Mouse (Mus musculus) layer of hippocampus, postnatal 10 days (tissue): ENCODE data around the gene Kirrel3. TPM values are rescaled to one million over a fixed set of nuclear protein-coding genes. Genes with fewer than 3 reads are reported as not detected.

Source experiments
- DNase-seq, 2 experiments: peaks; one replicate each; pipeline ENCODE4 v3.0.0; 2021; ENCODE audit warnings: low spot score in 2 of 2
- total RNA-seq, 2 experiments: library from RNA; stranded (reverse); gene quantifications; 2 replicates each; pipeline ENCODE4 v1.2.3; 2021

The Kirrel3 gene
- total RNA-seq, 2 experiments from 2014 or later: 46.5 to 47.1 TPM

DNA sequence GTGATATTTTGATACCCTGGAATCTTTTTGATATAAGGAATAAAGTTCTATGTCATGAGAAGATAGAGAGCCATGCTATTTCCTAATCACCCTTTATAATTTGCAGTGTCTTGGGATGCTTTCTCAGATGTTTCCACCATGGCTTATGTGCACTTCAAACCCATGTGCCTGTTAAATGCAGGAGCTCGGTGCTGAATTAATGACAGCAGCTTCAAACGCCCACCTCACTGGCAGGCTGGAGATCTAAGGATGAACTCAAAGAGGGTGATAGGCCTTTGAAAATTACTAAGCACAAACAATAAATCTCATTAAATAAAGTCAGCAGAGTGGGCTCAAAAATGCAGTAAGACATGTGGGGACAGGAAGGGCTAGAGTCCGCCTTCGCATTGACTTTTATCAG, 108.2 kb downstream of the Kirrel3 start:
- no peak for DNase-seq

DNA sequence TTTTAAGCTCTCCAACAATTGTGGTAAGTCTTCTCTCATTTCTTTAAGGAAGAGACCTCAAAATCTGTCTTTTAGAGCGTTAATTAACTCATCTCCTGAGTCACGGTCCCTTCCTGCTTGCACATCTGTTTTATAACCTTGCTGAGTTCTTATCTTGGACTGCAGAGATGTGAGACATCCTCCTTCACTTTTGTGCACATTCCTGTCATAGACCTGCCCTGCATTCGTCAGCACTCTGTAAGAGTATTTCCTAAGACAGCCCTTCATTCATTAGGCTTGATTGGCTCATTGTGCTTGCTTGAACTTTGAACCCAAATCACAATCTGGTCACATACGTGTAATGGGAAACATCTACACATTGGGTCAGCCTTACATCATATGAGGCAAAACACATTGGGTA, 114.6 kb downstream of the Kirrel3 start:
- DNase-seq: no peak

DNA sequence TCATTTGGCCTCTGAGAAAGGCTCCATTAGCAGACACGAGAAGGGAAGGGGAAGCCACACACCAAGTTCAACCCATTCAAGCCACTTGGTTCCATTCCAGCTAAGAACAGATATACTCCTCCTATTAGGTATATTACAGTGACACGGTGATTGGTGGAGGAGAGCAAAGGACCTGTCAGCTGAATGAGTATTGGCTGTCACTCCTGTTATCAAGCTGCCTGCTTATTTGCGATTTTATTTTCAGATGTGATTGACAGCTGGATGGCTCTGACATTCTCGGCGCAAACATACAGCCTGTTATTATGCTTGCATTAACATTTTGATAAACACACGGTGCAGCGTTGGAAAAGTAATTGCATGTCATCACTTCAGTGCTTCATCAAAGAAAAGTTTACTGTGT, 118.1 kb downstream of the Kirrel3 start:
- no peak for DNase-seq

DNA sequence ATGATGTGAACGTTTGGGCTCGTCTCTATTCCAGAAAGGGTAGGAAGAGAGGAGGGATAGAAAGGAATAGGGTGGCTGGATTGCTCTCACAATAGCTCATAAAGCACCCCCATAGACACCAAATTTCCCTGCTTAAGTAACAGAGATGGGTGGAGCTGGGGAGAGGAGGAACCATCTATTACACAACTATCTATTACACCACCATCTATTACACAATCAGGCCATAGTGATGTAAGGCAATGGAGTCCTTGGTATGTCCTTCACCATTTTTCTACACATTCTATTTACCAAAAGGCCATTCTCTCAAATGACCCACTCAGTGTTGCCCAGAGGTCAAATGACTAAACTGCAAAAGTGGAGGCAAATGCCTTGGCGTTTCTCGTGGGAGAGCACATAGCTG, 119.2 kb downstream of the Kirrel3 start:
- DNase-seq: no peak

DNA sequence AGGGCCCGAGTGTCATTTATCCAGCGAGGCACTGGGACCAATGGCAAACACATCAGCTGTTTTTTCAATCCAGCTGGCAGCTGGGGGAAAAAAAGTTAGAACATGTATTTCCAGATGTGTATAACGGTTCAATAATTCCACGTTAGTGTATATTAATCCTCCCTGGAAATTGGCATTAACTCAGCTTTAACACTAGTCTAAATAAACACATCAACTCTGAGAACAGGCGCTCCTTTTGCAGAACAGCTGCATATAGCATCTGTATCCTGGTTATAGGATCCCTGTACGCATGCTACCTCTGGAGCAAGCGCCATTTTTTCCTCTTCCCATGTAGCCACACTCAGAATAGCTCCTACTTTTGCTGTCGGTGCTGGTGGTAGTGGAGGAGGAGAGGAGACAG, 119.8 kb downstream of the Kirrel3 start:
- no peak for DNase-seq

DNA sequence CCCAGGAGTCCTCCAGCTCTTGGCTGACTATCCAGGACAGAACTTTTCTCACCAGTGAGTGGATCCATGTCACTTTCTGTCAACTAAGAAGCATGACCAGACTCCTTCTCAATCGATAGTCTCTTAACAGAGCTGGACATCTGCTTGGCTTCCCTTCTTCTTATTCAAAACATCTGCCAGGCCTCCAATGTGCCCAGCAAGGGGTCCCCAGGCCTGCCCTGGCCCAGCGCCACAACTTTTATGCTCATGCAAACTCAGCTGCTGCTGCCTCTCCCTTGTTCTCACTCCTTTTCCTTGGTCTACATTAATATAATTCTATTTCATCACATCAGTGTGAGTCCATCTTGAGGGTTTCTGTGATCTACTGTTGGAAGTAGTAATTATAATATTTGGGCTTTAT, 122.3 kb downstream of the Kirrel3 start:
- DNase-seq: no peak

DNA sequence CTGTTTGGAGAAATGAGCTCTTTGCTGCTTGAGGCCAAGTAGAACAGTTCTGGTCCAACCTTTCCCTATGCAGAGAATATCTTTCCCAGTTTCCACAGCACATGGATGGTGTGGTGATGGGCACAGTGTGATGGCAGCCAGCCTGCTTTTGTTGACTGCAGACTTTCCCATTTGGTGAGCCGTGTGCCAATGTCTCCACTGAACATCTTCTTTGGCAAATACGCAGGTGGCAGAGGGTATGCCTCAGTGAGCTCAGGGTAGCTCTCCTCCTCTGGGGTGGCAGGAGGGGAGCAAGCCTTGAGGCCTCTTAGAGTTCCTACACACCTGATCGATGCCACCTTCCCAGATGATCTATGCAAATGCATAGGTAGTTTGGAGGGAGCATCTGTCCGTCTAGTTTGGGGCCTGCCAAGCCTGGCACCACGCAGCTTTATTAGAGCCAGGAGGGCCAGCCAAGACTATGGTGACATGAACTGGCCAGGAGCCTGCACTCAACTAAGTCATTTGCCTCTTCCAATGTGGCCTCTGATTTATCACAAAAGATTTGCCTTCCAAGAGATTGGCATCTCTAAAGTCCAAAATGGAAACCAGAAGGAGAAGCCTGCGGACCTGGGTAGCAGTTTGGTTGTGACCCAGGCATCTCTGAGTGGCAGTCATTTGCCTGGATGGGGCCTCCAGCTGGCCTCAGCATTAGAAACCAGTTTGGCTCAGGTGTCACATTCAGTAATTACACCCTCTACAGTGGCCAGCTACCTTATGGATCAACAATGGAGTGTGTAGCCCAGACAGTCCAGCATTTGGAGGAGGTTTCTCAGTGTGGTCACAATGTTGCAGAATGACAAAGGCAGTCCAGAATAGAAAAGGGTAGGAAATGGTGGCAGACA, 127.4 kb downstream of the Kirrel3 start:
- DNase-seq: peak; percentile 48 to 55

DNA sequence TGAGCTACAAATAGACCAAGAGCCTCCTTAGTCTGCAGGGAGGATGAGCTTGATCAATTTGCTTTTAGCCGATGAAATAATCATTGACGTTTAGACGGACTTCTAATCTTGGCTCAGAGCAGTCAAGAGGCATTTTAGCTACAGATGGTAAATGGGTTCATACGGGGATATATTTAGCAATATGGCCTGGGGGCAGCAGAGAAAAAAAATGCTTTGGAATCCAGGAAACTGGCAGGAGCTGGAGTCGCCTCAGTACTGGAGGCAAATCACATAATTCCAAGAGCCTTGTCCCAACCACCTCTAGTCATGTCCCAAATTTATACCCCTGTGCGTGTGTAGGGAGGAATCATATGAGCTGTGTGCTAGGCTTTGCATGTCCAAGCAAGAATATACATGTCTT, 132.4 kb downstream of the Kirrel3 start:
- DNase-seq: no peak

DNA sequence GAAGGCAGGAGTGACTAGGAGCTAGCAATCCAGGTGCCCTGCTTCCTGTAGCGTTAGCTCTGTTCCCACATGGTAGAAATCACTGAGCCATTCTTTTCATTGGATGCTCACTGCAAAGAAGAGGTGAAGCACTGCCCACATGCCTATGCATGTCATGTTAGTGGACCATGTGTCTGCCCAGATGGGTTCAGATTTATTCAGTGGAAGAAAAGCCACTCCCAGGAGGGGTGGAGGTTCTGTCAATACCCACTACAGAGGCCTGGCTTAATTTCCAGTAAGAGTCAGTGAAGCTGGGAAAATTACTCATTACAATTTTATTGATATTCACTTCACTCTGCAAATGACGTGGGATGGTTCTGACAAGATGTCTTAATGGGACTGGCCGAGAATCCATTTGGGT, 134.2 kb downstream of the Kirrel3 start:
- no peak for DNase-seq

DNA sequence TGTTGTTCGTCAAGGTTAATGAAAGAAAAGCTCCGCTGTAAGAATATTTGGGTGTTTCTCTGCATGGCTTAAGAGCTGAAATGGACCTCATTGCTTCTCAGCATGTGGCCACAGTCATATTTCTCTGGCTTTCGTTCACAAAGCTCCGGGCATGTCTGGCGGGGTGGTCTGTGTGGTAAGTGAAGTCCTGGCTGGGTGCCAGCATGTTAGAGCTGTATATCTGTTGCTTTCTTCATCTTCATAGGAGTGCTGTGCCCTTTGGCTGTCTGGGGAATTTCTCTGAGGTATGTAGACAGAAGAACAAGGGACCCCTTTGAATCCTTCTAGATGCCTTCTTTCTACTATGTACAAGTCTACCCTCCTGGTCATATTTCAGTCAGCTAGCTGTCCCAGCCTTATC, 137.8 kb downstream of the Kirrel3 start:
- no peak for DNase-seq

DNA sequence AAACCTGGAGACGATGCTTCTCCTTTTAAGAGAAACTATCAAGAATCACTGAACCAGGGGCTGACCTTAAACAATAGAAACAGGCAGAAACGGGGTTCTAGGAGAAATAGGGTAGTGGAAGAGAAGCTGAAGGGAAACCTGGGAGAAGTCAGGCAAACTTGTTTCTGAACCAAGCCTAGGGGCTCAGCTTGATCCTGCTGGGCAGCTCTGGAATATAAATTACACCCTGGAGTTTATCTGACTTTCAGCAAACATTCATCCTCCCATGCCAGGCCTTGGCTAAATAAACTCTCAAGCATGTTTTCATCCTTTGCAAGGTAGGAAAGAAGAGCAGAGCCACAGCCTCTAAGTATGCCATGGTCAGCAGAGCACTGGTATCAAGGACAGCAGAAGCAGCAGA, 138.3 kb downstream of the Kirrel3 start:
- DNase-seq: no peak

DNA sequence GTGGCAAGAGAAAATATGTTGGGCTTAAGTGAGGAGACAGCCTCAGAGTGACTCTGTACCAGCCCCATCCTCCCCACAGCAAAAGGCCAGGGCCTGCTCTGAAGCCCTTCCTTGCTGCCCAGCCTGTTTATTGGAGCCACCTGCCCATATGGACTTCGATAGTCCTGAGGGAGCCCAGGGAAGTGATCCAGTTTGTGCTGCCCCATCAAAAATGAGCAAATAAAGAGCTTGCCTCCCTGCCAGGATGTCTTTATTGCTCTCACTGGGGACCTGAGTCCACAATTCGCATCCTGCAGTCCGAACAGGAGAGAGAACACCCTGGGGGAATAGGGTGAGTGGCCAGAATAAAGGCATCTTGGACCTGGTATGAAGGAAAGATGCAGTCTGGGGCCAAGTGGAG, 143.1 kb downstream of the Kirrel3 start:
- DNase-seq: no peak

DNA sequence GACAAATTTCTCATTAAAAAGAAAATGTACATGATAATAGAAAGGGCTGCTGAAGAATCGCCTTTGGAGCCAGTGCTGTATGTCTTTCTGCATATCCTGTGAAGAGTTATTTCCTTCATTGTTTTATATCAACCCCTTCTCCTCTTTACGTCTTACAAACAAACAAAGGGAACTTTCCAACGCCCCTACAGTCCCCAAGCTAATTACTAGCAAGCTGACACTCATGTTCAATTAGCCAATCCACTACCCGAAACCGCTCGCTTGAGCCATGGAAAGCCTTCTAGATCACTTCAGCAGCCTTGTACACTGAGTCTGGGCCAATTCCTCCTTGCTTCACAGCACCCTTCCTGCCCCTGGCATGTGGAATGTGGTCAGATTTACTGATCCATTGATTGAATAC, 150.0 kb downstream of the Kirrel3 start:
- DNase-seq: no peak

DNA sequence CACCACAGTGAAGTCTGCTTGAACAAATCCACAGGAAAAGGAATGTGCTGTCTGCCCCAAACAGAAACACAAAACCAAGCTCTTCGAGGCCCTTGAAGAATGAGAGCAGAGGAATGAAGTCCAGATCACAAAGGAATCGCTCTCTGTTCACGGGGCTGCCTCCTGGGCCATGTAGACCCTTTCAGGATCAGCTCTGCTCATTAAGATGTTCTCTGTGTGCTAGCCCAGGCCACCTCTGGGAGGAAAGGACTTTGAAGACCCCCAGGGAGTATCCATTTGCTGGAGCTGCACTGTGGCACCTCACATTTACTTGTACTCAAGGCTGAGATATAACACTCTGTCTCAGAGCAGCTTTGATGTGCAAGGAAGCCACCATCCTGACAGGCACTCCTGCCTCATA, 158.2 kb downstream of the Kirrel3 start:
- no peak for DNase-seq

DNA sequence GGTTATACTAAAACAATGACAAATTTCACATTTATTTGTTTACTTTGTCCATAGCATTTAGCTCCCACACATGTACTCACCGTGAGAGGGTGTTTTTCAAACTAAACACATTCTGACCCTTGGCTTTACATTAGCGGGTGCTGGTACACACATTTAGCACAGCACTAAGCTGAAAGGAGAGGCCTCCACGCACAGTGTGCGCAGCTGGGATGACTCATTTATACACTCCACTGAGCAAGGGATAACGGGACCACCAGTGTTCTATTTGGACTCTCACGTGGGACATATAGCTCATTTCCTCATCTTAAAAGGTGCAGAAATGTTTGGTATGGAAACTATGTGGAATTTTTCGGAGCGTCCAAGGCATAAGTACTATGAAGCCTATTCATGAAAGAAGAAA, 158.7 kb downstream of the Kirrel3 start:
- DNase-seq: no peak

DNA sequence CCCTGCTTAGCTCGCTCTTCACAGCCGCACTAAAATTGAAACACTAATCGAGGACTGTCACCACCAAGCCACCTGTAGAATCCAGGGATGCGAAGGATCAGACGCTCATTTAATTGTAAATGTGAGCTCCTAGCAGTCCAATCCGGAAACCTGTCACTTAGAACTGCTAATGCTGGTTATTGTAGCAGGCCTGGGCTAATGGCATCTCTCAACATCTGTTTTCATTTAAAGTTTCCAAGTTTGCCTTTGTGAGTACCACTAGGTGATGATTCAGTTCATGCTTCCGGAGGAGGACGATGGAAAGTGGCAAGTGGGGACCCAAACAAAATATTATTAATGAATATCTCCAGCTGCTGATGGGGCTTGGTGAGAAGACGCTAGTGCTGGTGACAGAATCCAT, 161.1 kb downstream of the Kirrel3 start:
- DNase-seq: no peak

DNA sequence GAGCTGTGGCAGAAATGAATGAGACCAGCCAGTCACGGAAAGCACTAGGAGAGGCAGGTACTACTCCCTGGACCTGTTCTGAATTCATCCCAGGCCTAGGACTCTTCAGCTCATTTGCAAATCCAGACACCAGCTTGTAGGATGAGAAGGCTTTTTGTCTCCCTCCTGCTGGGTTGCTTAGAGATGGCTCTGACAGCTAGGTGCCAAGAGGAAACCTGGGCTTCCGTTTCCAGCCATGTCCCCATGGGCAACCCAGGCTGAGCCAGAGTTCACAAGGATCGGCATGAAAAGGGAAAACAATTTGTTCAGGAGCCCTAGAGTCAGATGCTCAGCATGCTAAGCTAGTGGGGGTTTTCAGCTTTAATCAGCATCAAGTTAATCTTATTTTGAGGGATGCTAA, 166.6 kb downstream of the Kirrel3 start:
- DNase-seq: no peak

DNA sequence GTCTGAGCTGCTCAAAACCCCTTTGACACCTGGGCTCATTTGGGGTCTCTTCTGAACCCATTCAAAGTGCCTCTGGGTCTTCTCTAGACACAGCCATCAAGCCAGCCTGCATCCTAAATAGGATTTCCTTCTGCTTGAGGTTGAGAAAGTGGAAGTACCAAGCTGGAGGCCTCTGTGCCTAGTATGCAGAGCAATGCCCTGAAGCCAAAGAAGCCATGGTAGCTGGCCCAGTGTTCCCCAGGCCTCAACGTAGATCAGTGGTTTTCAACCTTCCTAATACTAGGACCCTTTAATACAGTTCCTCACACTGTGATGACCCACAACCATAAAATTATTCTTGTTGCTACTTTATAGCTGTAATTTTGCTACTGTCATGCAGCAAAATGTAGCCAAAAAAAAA, 167.4 kb downstream of the Kirrel3 start:
- DNase-seq: no peak

DNA sequence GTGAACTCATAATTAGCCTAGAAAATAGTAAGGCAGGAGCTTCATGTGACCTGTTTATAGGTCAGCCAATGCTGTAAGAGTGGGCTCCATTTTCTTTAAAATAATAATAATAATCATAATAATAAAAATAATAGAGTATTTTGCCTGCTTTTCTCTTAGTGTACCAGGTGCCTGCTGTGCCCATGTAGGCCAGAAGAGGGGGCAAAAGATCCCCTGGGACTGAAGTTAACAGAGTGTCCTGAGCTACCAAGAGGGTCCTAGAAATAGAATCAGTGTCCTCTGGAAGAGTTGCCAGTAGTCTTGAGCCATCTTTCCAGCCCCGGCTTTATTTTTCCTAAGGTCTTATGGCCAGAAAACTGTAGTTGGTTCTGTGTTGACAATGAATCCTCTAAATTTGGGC, 174.9 kb downstream of the Kirrel3 start:
- peak in 1 of 2 experiments; percentile 27 for DNase-seq

DNA sequence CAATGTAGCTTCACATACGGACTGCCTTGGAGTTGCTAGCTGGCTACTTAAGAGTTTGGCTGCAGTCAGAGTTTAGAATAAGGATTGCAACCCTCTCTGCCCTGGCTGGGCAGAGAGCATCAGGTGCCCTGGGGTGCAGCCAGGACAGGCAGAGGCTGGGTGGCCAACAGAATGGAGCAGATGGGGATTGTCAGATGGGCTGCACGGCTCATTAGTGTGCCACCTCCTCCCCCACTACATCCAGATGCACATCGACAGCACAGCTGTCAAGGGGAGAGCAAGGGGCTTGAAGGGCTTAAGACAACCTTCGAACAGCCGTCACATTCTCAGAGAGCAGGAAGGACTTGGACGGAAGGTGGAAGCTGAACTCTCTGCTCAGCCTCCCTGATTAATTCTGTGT, 177.7 kb downstream of the Kirrel3 start:
- no peak for DNase-seq

DNA sequence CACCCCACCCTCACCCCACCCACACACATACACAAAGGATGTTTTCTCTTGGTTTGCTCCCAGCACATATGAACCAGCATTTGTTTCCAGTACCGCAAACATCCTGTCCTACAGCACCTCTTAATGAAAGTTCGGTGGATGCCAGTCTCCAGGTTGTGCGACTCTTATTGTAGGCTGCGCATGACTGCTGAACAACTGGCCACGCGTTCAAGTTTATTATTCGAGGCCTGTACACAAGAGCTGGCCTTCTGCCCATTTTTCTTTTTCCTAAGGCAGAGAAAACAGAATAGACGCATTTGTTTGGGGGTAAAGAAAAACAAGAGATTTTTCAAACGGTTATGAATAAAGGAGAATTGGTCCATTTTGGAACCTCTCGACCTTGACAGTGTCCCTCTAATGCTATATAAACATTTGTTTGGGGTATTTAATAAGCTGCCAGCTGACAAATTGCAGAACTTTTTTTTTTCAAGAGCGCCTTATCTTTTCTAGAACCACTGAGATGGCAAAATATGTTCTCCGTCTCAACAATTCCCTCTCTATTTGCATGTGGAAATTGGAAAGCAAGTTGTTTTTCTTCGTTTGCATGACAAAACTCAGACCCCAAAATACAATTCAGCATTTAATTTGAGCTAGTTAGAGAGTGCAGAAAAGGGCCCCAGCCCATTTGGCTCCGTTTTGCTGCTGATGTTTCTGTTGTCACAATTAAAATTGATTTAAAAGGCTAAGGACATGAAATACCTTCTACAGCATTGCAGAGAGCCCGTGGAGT, 179.9 kb downstream of the Kirrel3 start:
- no peak for DNase-seq

DNA sequence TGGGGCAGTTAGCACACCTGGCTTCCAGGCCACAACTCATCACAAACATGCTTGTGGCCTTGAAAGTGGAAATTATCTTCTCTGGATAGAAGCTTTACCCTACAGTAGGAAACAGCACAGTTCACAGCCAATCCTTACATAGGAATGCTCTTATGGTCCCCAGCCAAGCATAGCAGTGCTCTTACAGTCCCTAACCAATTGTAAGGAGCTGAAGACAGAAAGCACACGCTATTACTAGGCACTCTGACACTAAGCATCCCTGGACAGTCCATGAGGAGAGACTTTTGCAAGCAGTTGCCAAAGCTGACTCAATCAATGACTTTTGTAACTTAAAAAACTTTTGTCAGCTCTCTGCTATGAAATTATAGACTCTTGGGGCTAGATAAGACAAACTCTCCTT, 181.5 kb downstream of the Kirrel3 start:
- no peak for DNase-seq

DNA sequence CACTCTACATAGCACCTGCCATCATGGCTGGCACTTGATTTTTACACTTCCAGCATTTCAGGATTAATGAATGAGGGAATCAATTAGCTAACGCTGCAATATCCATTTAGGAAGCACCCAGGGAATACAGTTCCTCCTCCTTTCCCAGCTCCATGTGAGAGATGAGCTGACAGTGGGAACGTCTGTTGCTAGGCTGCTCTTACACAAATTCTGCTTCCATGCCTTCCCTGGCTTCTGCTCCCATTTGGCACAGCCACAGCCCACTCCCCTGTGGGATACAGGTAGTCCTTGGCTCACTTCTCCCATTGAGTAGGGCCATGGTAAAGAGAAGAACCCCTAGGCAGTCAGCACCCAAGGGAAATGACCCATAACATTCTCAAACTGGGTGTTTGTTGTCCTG, 185.2 kb downstream of the Kirrel3 start:
- DNase-seq: no peak
